Mouse (Mus musculus) kidney, postnatal 4 days (tissue): Measurements from ENCODE around the gene Rora.

Experiments
- DNase-seq, 2 experiments: peaks; one replicate each; pipeline ENCODE4 v3.0.0; 2021; ENCODE audit warnings: mixed read lengths in 2 of 2

Rora gene

DNA sequence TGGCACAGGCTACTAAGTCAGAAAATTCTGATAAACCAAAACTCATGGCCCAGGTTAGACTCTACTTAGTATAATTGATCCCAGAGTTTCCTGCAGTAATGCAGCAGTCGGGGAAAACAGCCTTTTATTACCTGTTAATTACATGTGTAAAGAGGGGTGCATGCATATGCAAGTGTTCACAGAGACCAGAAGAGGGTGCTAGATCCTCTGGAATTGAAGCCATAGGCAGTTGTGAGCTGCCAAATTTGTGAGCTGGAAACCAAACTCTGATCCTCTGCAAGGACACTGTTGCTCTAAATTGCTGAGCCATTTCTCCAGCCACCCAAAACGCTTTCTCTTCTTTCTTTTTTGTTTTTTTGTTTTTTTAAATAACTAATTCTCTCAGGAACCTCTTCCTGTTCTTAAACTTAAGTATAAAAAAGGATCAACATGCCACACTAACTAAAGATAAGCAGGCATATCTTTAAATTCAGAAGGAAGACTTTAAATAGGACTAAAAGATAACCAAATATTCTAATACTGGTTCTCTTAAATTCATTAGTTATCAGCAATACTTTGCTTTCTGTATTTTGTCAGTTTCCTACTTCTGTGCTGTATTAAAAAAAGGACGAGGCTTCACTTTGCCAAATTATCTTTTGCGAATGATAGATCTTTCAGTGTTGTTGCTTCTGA lies 723.5 kb downstream of the Rora start:
- DNase-seq: no peak

DNA sequence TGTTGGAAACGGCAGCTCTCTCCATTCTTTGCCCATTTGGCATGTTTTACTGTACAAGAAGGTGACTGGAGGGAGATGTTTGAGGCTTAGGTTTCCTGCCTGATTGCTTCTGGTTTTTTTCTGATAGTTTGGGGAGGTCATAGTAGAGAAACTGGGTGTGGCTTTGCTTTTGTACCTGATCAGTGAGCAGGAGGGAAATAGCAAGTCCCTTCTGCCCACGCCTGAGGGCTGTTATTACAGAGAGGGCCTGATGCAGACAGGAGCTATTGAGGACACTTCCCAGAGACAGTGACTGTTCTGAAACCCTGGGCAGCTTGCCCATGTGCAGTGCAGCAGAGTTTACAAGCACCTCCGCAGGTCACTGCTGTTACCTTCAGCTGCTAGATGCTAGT lies 724.1 kb downstream of the Rora start:
- no peak for DNase-seq

DNA sequence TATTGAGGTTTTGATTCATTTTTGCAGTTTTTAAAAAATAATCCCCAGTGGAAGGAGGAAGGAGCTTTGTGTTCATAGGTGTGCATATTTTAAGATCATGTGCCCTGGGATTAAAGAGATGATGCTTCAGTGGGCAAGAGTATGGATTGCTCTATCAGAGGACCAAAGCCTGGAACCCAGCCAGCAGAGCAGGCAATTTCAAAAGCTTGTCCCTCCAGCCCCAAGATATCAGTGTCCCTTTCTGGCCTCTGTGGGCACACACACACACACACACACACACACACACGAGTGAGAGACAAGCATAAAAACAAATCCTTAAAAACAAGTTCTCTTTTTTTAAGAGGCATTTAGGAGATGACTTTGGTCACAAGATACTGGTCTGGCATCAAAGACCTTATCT lies 727.0 kb downstream of the Rora start:
- DNase-seq: no peak

DNA sequence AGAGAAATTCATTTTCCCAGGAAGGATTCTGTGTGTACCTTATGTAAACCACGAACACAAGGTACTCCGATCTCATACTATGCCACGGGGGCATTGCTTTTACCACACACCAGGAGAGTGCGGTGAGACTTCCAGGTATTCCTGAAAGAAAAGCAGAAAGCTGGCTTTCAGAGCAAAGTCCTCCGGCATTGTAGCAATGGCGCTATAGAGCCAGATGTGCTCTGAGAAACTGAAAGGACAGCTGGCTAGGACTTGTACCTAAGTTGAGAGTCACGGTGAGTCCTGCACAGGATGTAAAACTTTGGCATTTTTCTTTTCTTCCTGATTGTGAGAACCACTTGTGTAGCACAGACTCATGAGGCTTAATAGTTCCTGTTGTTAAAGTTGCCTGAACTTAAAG lies 728.2 kb downstream of the Rora start:
- no peak for DNase-seq

DNA sequence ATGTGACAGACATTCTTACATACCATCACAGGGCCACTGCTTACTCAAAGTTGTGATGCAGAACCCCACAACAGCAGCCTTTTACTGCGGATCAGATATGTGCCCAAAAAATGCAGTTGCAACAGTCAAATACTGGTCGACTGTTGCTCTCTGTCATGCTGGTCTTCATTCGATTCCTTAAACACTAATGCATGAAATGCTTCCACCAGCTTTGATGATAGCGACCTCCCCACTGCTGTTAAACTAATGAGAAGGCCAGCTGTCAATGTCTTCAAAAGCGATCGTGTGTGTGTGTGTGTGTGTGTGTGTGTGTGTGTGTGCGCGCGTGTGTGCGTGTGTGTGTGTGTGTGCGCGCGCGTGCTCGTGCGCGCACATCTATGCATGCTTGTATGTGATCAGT lies 730.9 kb downstream of the Rora start:
- DNase-seq: no peak

DNA sequence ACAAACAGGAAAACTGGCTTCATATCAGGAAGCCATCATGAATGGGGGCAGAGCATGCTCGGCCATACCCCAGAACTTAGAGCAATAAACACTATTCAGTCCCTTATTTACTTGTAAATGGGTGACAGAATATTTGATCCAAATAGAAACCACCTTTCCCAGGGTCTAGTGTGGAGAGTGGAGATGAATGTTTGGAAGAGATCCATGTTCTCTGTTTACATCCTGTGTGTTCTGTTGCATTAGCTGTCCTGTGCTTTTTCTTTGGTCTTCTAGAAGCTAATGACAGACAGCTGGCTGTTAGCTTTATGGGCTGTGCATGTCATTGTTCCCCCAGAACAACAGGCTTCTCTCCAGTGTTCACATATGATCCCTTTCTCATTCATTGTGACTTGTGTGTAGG lies 731.3 kb downstream of the Rora start:
- DNase-seq: no peak

DNA sequence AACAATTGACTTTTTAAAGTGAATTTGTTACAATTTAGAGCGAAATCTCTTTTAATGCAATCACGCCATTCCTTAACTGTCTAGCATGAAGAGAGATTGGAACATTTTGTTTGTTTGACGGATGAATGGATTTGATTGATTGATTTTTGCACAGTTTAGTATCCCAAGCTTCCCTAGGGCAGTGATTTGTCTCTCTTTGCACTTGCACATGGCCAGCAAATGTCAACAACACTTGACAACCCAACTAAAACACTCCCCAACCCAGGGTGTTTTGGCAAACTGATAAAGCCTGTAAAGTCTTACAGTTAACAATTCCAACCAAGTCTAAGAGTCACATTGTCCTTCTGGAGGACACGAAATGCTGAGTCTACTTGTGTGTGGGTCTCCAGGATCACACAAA lies 733.7 kb downstream of the Rora start:
- no peak for DNase-seq

DNA sequence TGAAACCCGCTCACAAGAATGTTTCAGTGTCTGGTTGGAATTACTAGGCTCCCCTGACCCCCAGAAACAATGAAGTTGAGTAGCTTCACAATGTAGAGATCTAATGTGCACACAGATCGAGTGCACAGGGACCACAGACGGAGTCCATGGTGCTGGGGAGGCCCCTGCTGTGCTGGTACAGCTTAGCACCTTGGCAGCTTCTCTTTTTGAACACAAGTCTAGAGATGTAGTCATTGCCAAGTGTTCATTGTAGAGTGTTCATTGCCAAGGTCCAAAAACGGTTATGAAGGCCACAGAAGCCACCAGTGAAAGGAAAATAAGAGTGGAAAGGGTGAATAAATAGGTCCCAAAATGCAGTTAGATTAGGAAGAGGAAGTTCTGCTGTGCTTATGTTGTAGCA lies 737.0 kb downstream of the Rora start:
- no peak for DNase-seq

DNA sequence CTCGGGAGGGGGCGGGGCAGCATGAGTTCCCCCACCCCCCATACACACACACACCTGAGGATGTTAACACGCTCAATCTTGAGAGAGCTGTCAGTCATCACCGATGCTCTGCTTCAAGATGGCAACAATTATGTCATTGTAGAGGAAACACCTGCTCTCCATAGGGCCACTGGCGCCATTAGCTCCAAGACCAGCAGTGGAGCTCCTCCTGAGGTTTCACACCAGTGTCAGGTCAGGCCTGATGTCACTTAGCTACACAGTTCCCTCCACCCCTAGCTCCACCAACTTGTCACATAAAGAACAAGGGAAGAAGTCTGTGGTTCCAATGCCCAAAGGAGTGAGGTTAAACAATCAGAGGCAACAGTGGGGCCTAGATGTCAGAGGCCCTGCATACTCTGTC lies 740.6 kb downstream of the Rora start:
- DNase-seq: no peak

DNA sequence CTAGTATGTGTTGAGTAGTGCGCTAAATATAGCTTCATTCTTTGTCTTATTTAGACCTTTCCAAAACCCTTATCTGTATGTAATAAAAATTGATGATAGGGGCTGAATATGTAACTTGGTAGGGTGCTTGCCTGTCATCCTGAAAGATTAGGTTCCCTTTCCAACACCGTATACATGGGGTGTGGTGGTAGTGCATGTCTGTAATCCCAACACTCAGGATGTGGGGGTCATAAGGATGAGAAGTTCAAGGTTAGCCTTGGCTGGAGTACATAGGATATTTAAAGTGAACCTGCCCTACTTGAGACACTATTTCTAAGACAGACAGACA lies 743.8 kb downstream of the Rora start:
- no peak for DNase-seq

DNA sequence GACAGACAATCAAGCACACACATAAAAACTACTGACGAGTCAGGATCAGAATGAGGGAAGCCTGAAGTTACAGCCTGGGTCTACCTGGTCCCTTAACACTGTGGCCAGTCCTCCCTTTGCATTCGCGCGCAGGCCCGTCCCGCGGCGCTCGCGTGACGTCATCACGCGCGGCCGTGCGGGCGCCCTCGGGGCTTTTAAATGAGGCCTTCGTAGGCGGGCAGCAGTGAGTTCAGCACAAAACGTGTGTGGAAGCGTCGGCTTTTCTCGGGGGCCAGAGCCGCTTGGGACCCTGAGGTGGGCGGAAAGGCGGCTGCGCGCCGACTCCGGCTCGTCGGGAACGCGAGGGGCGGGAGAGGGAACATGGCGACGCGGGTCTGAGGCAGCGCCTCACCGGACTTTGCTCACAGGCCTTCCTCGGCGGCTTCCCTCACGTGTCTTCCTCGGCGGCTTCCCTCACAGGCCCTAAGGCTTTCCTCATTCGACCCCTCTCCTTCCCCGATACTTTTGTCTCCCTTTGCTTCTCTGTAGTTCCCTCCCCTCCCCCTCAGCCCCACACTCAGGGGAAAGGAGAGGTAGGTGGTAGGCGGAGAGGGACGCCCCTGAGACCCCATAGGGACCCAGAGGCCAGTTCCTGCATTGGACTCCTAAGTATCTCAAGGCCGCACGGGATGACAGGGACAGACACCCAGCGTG lies 744.3 kb downstream of the Rora start, which contains the start of gene Ice2:
Gene Ice2, plus strand, starts transcription at position 147 of the 693 bp plus-strand sequence.
- peak; percentile 82 to 88 for DNase-seq

DNA sequence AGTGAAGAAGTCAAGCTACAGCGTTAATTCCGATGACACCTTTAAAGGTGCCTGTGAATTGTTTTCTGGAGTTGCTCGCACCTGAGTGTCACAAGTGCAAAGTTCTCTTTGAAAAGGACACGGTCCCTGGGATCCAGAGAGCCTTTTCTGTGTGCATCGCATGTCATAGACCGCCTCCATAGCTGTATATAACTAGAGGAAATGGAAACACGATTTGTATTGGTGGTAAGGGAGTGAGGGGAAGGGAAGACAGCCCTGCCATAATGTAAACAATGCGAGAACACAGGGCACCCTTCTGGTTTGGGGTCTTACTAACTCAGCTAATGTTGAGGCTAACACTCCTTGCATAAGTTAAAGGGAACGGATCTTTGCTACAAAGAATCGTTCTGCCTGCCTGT lies 744.9 kb downstream of the Rora start:
- DNase-seq: no peak

DNA sequence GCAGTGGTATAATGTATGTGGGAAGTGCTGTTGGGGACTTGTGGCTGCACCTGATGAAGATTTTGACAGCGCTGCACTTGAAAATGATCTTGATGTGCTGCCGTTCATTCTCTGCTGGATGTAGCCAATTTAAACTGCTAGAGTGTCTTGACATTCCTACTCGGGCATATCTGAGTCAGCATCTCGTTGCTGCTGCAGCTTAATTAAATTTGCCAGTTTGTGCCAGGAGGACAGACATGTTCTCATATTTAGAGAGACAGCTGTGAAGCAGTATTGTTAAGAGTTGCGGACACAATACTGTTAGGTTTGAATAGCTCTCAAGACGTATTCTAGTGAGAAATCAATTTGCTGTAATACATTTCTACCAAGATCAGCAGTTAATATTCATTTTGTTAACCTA lies 751.1 kb downstream of the Rora start:
- DNase-seq: no peak

DNA sequence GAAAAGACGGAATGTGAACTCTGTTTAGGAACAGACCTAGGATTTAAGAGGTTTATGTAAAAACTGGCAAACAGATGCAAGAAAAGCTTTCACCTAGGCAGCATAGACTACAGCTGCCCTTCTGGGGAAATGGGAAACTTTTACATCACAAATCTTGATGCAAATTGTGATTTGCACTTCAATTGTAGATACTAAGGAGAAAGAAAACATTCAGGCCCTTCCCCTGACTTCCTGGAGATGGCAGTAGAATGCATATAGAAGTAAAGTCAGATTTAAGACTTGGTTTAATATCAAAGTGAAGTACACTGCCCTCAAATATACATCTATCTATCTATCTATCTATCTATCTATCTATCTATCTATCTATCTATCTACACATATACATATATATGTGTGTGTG lies 765.9 kb downstream of the Rora start:
- DNase-seq: no peak

DNA sequence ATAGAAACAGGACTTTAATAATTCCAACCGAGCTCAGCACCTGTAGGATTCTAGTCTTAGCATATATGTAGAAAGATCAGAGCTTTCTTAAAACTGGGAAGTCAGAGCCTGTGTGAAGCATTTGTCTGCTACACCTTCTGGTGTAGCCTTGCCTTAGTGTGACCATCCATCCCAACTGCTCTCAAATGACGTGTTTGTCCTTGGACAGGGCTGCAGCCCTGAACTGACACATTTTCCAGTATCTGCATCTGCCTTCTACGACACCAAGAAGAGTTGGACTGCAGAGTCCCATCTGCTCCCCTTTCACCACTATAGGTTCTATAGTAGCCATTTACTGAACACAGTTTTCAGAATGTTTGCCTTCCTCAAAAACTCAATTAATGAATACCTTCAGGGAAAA lies 776.9 kb downstream of the Rora start:
- no peak for DNase-seq

DNA sequence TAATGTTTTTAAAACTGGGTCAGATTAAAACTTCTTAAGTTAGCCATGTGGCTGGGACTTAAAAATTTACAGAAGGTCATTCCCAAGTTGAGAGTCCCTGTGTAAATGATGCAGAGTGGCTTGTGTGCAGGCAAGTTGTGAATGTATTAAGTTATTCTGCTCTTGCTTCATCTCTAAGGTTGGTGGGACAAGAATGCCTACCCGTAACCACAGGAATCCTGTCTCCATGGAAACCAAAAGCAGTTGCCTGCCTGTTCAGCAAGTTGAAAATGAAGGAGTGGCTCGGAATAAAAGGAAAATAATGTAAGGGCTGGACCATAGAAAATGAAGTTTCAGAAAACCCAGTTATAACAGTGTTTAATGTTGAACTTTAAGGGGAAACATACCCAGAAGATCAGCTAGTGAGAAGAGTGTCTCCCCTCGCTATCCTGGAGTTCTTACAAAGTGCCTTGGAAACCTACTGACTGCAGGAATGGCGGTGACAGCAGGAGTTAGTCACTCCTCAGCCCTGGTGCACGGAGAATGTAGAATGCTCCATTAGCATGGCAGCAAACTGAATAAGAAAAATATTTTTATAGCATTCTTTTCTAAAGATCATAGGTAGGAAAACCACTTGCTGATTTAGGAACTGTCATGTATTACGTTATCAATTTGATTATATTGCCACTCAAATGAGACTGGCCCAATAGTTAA lies 778.4 kb downstream of the Rora start:
- DNase-seq: peak in 1 of 2 experiments; percentile 44

DNA sequence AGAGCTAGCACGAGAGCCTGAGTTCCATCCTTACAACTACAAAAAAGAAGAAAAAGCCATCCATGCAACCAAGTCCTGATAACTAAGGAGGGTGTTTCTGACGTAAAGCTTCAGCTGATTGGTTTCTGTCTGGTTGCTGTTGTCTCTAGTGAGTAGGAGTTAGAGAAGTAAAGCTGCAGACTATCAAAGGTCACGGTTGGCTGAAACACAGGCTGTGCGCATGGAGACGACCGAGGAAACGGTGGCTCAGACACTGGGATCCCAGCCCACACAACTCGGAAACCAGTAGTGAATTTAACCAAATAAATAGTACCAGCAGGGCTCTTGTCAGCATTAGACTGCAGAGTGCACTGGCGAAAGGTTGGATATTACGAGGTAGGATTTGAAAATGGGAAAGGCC lies 781.6 kb downstream of the Rora start:
- DNase-seq: peak in 1 of 2 experiments; percentile 53

DNA sequence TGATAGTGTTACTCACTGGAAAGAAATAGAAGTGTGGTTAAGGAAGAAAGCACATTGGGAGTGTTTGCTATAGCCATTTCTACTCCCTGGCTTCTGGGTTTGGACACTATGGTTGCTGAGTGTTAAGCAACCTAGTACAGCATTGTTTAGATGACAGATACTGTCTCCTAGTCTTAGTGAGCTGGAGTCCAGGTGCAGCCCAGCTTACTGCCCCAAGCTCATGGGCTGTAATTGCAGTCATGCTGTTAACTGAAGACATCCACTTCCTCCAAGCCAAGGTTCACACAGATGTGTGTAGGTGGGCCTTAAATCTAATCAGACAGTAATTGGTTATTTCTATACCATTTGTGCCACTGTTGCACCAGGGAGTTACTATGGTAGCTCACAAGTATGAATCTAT lies 782.1 kb downstream of the Rora start:
- no peak for DNase-seq
